Mouse (Mus musculus) forebrain, embryonic 14.5 days (tissue): ENCODE data around the gene Ogfr. TPM values are rescaled to one million over a fixed set of nuclear protein-coding genes. Genes with fewer than 3 reads are reported as not detected.

Source experiments
- ATAC-seq: fragments of 200-750 bp; cut with Nextera tagmentation; 2 replicates; pipeline ENCODE4 v1.8.0; 2017; ENCODE audit warnings: mild to moderate bottlenecking, moderate library complexity
- DNase-seq: peaks from one replicate; pipeline ENCODE4 v3.0.0-alpha.2; 2015; ENCODE audit warnings: low spot score
- H3K27ac ChIP-seq: fragments of 300-500 bp; sonication (generic); 2 replicates; pipeline ENCODE4 v1.5.1; 2014; ENCODE audit warnings: low read depth, mild to moderate bottlenecking, control low read depth, low read length, moderate library complexity
- H3K27me3 ChIP-seq: fragments of 300-500 bp; sonication (generic); replicated peaks from 2 replicates; pipeline ENCODE4 v1.6.1; 2014; ENCODE audit warnings: low read length, control low read depth, mixed read lengths; ENCODE audit not compliant: control insufficient read depth, insufficient read depth
- H3K36me3 ChIP-seq: fragments of 300-500 bp; sonication (generic); 2 replicates; pipeline ENCODE4 v1.6.1; 2014; ENCODE audit warnings: low read length, control low read depth; ENCODE audit not compliant: control insufficient read depth, insufficient read depth
- H3K4me1 ChIP-seq: fragments of 300-500 bp; sonication (generic); 2 replicates; pipeline ENCODE4 v1.6.1; 2014; ENCODE audit warnings: antibody characterized with exemption, low read length, control low read depth; ENCODE audit not compliant: control insufficient read depth, insufficient read depth
- H3K4me2 ChIP-seq: fragments of 300-500 bp; sonication (generic); 2 replicates; pipeline ENCODE4 v1.6.1; 2014; ENCODE audit warnings: mild to moderate bottlenecking, control low read depth, low read length
- H3K4me3 ChIP-seq: fragments of 300-500 bp; sonication (generic); 2 replicates; pipeline ENCODE4 v1.5.1; 2014; ENCODE audit warnings: low read depth, low read length, control low read depth
- H3K9ac ChIP-seq: fragments of 300-500 bp; sonication (generic); 2 replicates; pipeline ENCODE4 v1.6.1; 2014; ENCODE audit warnings: mild to moderate bottlenecking, low read length, control low read depth, moderate library complexity
- H3K9me3 ChIP-seq: fragments of 300-500 bp; sonication (generic); replicated peaks from 2 replicates; pipeline ENCODE4 v1.6.1; 2016; ENCODE audit warnings: low read length, control low read depth, mixed read lengths; ENCODE audit not compliant: control insufficient read depth
- WGBS: fragments of 180-500 bp; shearing (Covaris S2); extraction: QIAGEN DNeasy Blood & Tissue Kit; methylation state at CpG from one replicate; pipeline ENCODE4 v1.1.7; 2014; 5-methylcytosine and 5-hydroxymethylcytosine counted together
- polyA plus RNA-seq: library from polyadenylated mRNA; unstranded; fragments of >200 nt; fragmentation: Nextera tagmentation; extraction: Ambion mirVana; gene quantifications from 2 replicates; pipeline ENCODE4 v1.2.1, GENCODE M21; 2014

The Ogfr gene
- polyA plus RNA-seq, 1 experiment from 2014 or later: 95.6 TPM

- Histone ChIP-seq H3K4me2 (peak overlapping the region; percentile 65), H3K9ac (peak overlapping the region; percentile 96), H3K27me3 (no peaks in the 10 kb centered on the region), H3K4me3 (peak overlapping the region; percentile 80), H3K9me3 (no peaks in the 10 kb centered on the region), H3K36me3 (peaks cover 27% of the 10 kb centered on the region), H3K4me1 (peaks cover 11% of the 10 kb centered on the region), H3K27ac (peak overlapping the region; percentile 77; the same call in 1 of the 2 replicates)
- no peak for DNase-seq
- no peak; the same call in 1 of the 2 replicates for ATAC-seq
- WGBS: 29% methylated on average over 7 of the region's 7 CpGs
Measured at GRCm38 (mm10) chr2:180583154-180583507, 5.9 kb upstream of the Ogfr start.

DNA sequence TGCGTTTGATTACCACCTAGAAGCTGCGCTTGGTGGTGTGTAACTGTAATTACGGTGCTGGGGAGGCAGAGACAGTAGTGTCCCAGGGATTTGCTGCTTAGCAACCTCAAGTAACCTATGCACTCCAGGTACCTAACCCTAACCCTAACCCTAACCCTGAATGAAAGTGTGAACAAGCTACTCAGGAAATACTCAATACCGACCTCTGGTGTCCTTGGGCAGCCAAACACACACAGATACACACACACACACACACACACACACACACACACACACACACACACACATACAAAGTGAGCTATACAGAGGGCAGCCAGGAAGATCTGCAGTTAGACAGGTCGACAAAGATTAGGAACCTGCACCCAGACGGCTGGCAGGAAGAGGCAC lies 316 bp upstream of the Ogfr start:
- Histone ChIP-seq H3K4me2 (peak overlapping the region; percentile 85), H3K9ac (peak overlapping the region; percentile 94), H3K4me3 (peak overlapping the region; percentile 90), H3K36me3 (peaks cover 58% of the 10 kb centered on the region), H3K9me3 (no peaks in the 10 kb centered on the region), H3K4me1 (peaks cover 13% of the 10 kb centered on the region), H3K27ac (peak overlapping the region; percentile 92), H3K27me3 (no peaks in the 10 kb centered on the region)
- 48% methylated on average over 6 of the region's 6 CpGs for WGBS
- ATAC-seq: no peak; the same call in 1 of the 2 replicates
- no peak for DNase-seq

- peak within 1 kb of the TSS; percentile 32 for H3K4me3 ChIP-seq
- 51% methylated on average over 4 of the region's 4 CpGs for WGBS
- no peak for DNase-seq
- H3K9me3 ChIP-seq: no peaks in the 10 kb centered on the region
- H3K4me1 ChIP-seq: peaks cover 11% of the 10 kb centered on the region
- peaks cover 8% of the 10 kb centered on the region; the same call in 1 of the 2 replicates for H3K27me3 ChIP-seq
- no peak for ATAC-seq
- H3K27ac ChIP-seq: peak within 1 kb of the TSS; percentile 18; the same call in 1 of the 2 replicates
- H3K4me2 ChIP-seq: peak within 1 kb of the TSS; percentile 62
- peak within 1 kb of the TSS; percentile 66 for H3K9ac ChIP-seq
- H3K36me3 ChIP-seq: peaks cover 34% of the 10 kb centered on the region
Measured at GRCm38 (mm10) chr2:180597490-180597889, 8.4 kb downstream of the Ogfr start, which contains the start of gene Col9a3. Gene Col9a3, plus strand, starts transcription at chr2:180597790.

- peaks cover 27% of the 10 kb centered on the region for H3K36me3 ChIP-seq
- peaks cover 11% of the 10 kb centered on the region for H3K4me1 ChIP-seq
- DNase-seq: peak; percentile 67
- 1% methylated on average over 41 of the region's 41 CpGs for WGBS
- ATAC-seq: peak; percentile 59
- H3K9ac ChIP-seq: peak overlapping the region; percentile 66
- H3K27me3 ChIP-seq: peaks cover 8% of the 10 kb centered on the region; the same call in 1 of the 2 replicates
- peak overlapping the region; percentile 32 for H3K4me3 ChIP-seq
- peak overlapping the region; percentile 18; the same call in 1 of the 2 replicates for H3K27ac ChIP-seq
- H3K9me3 ChIP-seq: no peaks in the 10 kb centered on the region
- peak overlapping the region; percentile 62 for H3K4me2 ChIP-seq
Measured at GRCm38 (mm10) chr2:180598157-180598705, 9.2 kb downstream of the Ogfr start.

DNA sequence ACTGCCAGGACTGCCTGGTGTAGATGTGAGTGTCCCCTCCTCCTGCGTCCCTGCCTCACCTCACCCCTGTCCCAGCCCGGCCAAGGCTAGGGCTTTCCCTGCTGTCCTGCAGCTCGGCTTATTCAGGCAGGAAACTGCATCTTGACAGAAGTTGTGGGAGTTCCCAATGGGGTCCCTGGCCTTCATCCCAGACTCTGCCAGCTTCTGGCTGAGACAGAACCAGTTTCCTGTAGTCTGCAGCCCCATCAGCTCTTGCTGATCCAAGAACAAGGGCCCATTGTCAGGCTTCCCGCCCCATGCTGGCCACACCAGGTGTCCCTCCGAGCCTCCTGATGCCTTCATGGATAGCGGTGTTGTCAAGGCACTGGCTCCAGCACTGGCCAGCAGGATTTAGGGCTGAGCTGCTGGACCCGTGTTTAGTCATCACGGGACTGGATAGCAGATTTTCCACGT lies 11.6 kb downstream of the Ogfr start:
- no peak overlapping the region for H3K4me2 ChIP-seq
- H3K4me1 ChIP-seq: peaks cover 11% of the 10 kb centered on the region
- peak; percentile 78 for DNase-seq

DNA sequence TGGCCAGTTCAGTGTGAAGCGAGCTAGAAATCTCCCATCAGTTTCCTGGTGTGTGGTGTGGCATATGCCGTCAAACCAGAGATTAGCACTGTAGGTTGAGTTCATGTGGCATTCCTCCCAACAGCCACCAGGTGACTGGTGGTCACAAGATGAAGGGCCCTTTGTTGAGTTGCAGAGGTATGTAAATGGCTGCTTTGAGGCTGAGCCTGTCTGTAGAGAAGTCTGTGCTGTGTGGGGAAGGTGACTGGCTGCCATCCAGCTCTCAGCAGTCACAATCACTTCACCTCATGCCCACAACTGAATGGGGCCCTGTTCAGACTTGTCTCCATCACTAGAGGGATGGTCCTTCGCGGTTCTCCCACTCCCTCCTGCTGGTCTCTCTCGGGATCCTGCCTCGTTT lies 15.7 kb downstream of the Ogfr start:
- no peak for DNase-seq
- Histone ChIP-seq H3K4me1 (peaks cover 3% of the 10 kb centered on the region; the same call in 1 of the 2 replicates), H3K27ac (no peak overlapping the region), H3K4me3 (no peak overlapping the region), H3K27me3 (no peaks in the 10 kb centered on the region), H3K9ac (no peak overlapping the region), H3K36me3 (no peaks in the 10 kb centered on the region), H3K9me3 (no peaks in the 10 kb centered on the region), H3K4me2 (no peak overlapping the region)
- no peak for ATAC-seq
- 48% methylated on average over 6 of the region's 6 CpGs for WGBS

More for the DNA sequence above, 11.6 kb downstream of the Ogfr start:
- 8% methylated on average over 9 of the region's 9 CpGs for WGBS
- ATAC-seq: peak; percentile 27
- Histone ChIP-seq H3K9me3 (no peaks in the 10 kb centered on the region), H3K4me3 (no peak overlapping the region), H3K27me3 (peaks cover 8% of the 10 kb centered on the region; the same call in 1 of the 2 replicates), H3K36me3 (peaks cover 3% of the 10 kb centered on the region), H3K27ac (0 out of 2 replicates have a peak overlapping the region, but pooled peaks have one; percentile 14), H3K9ac (no peak overlapping the region; the same call in 1 of the 2 replicates)

GRCm38 (mm10) chr2:180610283-180610682 lies 21.2 kb downstream of the Ogfr start:
- no peak overlapping the region for H3K27ac ChIP-seq
- H3K9ac ChIP-seq: no peak overlapping the region
- DNase-seq: no peak
- no peaks in the 10 kb centered on the region for H3K4me1 ChIP-seq
- no peak overlapping the region for H3K4me3 ChIP-seq
- no peak for ATAC-seq
- no peak overlapping the region for H3K4me2 ChIP-seq
- no peaks in the 10 kb centered on the region for H3K27me3 ChIP-seq
- H3K36me3 ChIP-seq: no peaks in the 10 kb centered on the region
- 82% methylated on average over 4 of the region's 4 CpGs for WGBS
- no peaks in the 10 kb centered on the region for H3K9me3 ChIP-seq

DNA sequence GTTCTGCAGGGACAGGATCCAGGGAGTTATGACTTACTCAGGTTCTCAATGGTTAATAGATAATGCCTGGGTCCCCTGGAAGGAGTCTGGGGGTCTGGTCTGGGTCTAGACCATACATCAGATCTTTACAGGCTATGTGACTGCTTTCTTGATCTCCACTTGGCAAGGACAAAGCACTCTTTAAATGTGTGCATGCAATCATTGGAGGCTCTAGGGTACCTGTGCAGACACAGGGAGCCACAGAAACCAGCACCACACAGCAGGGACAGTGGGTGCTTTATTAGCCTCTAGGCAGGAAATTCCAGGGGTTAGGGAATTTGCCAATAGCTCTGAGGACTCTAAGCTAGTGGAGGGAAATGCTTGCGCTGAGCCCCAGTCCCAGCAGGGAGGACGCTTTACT lies 22.8 kb downstream of the Ogfr start:
- DNase-seq: no peak
- H3K9me3 ChIP-seq: no peaks in the 10 kb centered on the region
- no peaks in the 10 kb centered on the region for H3K27me3 ChIP-seq
- no peak overlapping the region for H3K27ac ChIP-seq
- H3K36me3 ChIP-seq: no peaks in the 10 kb centered on the region
- no peak overlapping the region for H3K4me2 ChIP-seq
- no peak overlapping the region for H3K9ac ChIP-seq
- 78% methylated on average over 2 of the region's 2 CpGs for WGBS
- ATAC-seq: no peak
- H3K4me3 ChIP-seq: no peak overlapping the region
- H3K4me1 ChIP-seq: no peaks in the 10 kb centered on the region
